Mouse (Mus musculus): ENCODE data around the gene Snrnp48. TPM values are rescaled to one million over a fixed set of nuclear protein-coding genes. Genes with fewer than 3 reads are reported as not detected.

The Snrnp48 gene
- polyA plus RNA-seq, 1 experiment = 18.6 TPM

GRCm38 (mm10) chr13:38251226-38251625 is 46.5 kb downstream of the Snrnp48 start:
- no peak for DNase-seq (ENCODE audit: low read depth, low spot score)
- 47% methylated on average over 3 of the region's 3 CpGs for WGBS

GRCm38 (mm10) chr13:38253696-38254095 is 49.0 kb downstream of the Snrnp48 start:
- 71% methylated on average over 9 of the region's 9 CpGs for WGBS
- no peak for DNase-seq (ENCODE audit: low read depth, low spot score)

- DNase-seq (ENCODE audit: low read depth, low spot score) = no peak
- WGBS = 58% methylated on average over 2 of the region's 2 CpGs
These were observed 54.2 kb downstream of the Snrnp48 start for GRCm38 (mm10) chr13:38258901-38259300.

GRCm38 (mm10) chr13:38269055-38269692 is 64.4 kb downstream of the Snrnp48 start:
- DNase-seq (ENCODE audit: low read depth, low spot score) = no peak
- 86% methylated on average over 8 of the region's 8 CpGs for WGBS

- no peak for DNase-seq (ENCODE audit: low read depth, low spot score)
- 68% methylated on average over 3 of the region's 3 CpGs for WGBS
These were observed 67.9 kb downstream of the Snrnp48 start for GRCm38 (mm10) chr13:38272624-38273023.

Other genes with a start within 250 kb of the Snrnp48 start
- gene Ssr1, start 210.7 kb upstream of the Snrnp48 start, polyA plus RNA-seq (2012; rRNA removed) = 11.2 TPM in 2 replicates
- gene Riok1, start 167.9 kb upstream of the Snrnp48 start, polyA plus RNA-seq (2012; rRNA removed) = 9.9 and 14.2 TPM in 2 replicates
- 0.07 and 0.15 TPM in 2 replicates for gene Cage1, start 167.9 kb upstream of the Snrnp48 start, polyA plus RNA-seq (2012; rRNA removed)
- gene Dsp, start 53.6 kb upstream of the Snrnp48 start, polyA plus RNA-seq (2012; rRNA removed) = 26.1 and 47.3 TPM in 2 replicates
- gene Bmp6, start 140.2 kb downstream of the Snrnp48 start, polyA plus RNA-seq (2012; rRNA removed) = 3.0 and 5.2 TPM in 2 replicates

Measured in large intestine, adult 2 months (tissue).